Mouse (Mus musculus): ENCODE measurements at regions not wholly inside any gene's neighbourhood (a gene's known extent, or its start where the extent isn't known, plus 50 kb on each side); places are given as distances from the start of the nearest gene placed in this dataset.

GRCm38 (mm10) chrX:167080821-167081220 is 128.3 kb downstream of the Tmsb4x start:
- no peak for TF ChIP-seq EP300 (IDR thresholded peaks at IDR 0.05; ENCODE audit: insufficient read depth, low read depth, low read length)
- TF ChIP-seq POLR2A (IDR thresholded peaks at IDR 0.05; ENCODE audit: insufficient read depth, low read length): no peak
- TF ChIP-seq CTCF (IDR thresholded peaks at IDR 0.05; ENCODE audit: low read depth, low read length): no peak
